Mouse (Mus musculus): ENCODE results near the gene Srms.

Srms gene

GRCm38 (mm10) chr2:181213021-181213445, at the start of gene Srms:
Gene Srms, minus strand, starts transcription at chr2:181213185.
- DNase-seq (ENCODE audit: low spot score) = peak; percentile 61

- no peak for DNase-seq (ENCODE audit: low spot score)
Measured at GRCm38 (mm10) chr2:181253248-181253647, 40.3 kb upstream of the Srms start.

GRCm38 (mm10) chr2:181251841-181252240, 38.9 kb upstream of the Srms start:
- no peak for DNase-seq (ENCODE audit: low spot score)

GRCm38 (mm10) chr2:181249217-181249616, 36.2 kb upstream of the Srms start:
- DNase-seq (ENCODE audit: low spot score) = no peak

GRCm38 (mm10) chr2:181245031-181245430, 32.0 kb upstream of the Srms start:
- DNase-seq (ENCODE audit: low spot score) = no peak

GRCm38 (mm10) chr2:181243706-181244394, 30.9 kb upstream of the Srms start:
- DNase-seq (ENCODE audit: low spot score) = peak; percentile 10

GRCm38 (mm10) chr2:181242314-181242665, 29.3 kb upstream of the Srms start:
- no peak for DNase-seq (ENCODE audit: low spot score)

GRCm38 (mm10) chr2:181241602-181242313, 28.8 kb upstream of the Srms start, which contains the start of gene Helz2:
Gene Helz2, minus strand, starts transcription at chr2:181242027.
- peak; percentile 31 for DNase-seq (ENCODE audit: low spot score)

GRCm38 (mm10) chr2:181240806-181241440, 27.9 kb upstream of the Srms start:
- DNase-seq (ENCODE audit: low spot score) = no peak

GRCm38 (mm10) chr2:181239261-181239660, 26.3 kb upstream of the Srms start:
- DNase-seq (ENCODE audit: low spot score) = no peak

- DNase-seq (ENCODE audit: low spot score) = no peak
Measured at GRCm38 (mm10) chr2:181238861-181239260, 25.9 kb upstream of the Srms start.

- DNase-seq (ENCODE audit: low spot score) = no peak
Measured at GRCm38 (mm10) chr2:181238091-181238610, 25.2 kb upstream of the Srms start.

- DNase-seq (ENCODE audit: low spot score) = no peak
Measured at GRCm38 (mm10) chr2:181237251-181238014, 24.4 kb upstream of the Srms start.

- no peak for DNase-seq (ENCODE audit: low spot score)
Measured at GRCm38 (mm10) chr2:181235681-181236566, 22.9 kb upstream of the Srms start.

- DNase-seq (ENCODE audit: low spot score) = no peak
Measured at GRCm38 (mm10) chr2:181234680-181235079, 21.7 kb upstream of the Srms start.

GRCm38 (mm10) chr2:181233443-181233842, 20.5 kb upstream of the Srms start:
- DNase-seq (ENCODE audit: low spot score) = no peak

GRCm38 (mm10) chr2:181231171-181231570, 18.2 kb upstream of the Srms start:
- DNase-seq (ENCODE audit: low spot score) = no peak

- no peak for DNase-seq (ENCODE audit: low spot score)
Measured at GRCm38 (mm10) chr2:181228335-181228734, 15.3 kb upstream of the Srms start.

GRCm38 (mm10) chr2:181227122-181227521, 14.1 kb upstream of the Srms start:
- DNase-seq (ENCODE audit: low spot score) = no peak

GRCm38 (mm10) chr2:181224994-181225393, 12.0 kb upstream of the Srms start:
- DNase-seq (ENCODE audit: low spot score) = no peak

GRCm38 (mm10) chr2:181220361-181220760, 7.4 kb upstream of the Srms start:
- DNase-seq (ENCODE audit: low spot score) = no peak

Measured in embryo, embryonic 10.5 days (tissue).